Mouse (Mus musculus) T-helper 1 cell (primary cell): ENCODE data around the gene Tmem208.

Experiments
- in situ Hi-C: fragments of 300-600 bp; cut with MboI, MseI; formaldehyde crosslinking; loops from one replicate; pipeline ENCODE4 v1.15.1; 2025; ENCODE audit warnings: high pct_unique_total_duplicates

Gene Tmem208

GRCm38 (mm10) chr8:105353583-105354135 lies 27.5 kb downstream of the Tmem208 start:
- in situ Hi-C loops = no loop called here

- in situ Hi-C loops = no loop called here
Measured at GRCm38 (mm10) chr8:105354549-105354948, 28.4 kb downstream of the Tmem208 start.

- in situ Hi-C loops = no loop called here
Measured at GRCm38 (mm10) chr8:105355179-105356024, 29.2 kb downstream of the Tmem208 start.

- in situ Hi-C loops = no loop called here
Measured at GRCm38 (mm10) chr8:105356681-105357080, 30.5 kb downstream of the Tmem208 start.

DNA sequence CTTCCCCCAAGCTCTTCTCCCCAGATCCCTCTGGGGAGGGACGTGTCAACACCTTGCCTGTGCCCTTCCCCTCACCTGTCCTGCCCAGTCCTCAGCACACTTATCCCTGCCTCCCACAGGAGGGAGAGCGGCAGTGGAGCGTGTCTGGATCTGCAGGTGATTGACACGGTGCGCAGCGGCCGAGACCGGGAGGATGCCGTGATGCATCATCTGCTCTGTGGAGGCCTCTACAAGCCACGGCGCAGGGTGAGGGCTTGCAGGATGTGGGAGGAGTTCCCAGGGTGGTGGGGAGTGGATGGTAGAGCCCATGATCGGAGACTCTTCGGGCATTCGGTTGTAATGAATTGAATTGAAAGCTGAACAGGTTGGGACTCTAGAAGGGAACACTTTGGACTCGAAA lies 33.1 kb downstream of the Tmem208 start:
- in situ Hi-C loops = no loop called here

- in situ Hi-C loops = no loop called here
Measured at GRCm38 (mm10) chr8:105359646-105360045, 33.5 kb downstream of the Tmem208 start.

- in situ Hi-C loops = no loop called here
Measured at GRCm38 (mm10) chr8:105361751-105362702, 35.9 kb downstream of the Tmem208 start.

DNA sequence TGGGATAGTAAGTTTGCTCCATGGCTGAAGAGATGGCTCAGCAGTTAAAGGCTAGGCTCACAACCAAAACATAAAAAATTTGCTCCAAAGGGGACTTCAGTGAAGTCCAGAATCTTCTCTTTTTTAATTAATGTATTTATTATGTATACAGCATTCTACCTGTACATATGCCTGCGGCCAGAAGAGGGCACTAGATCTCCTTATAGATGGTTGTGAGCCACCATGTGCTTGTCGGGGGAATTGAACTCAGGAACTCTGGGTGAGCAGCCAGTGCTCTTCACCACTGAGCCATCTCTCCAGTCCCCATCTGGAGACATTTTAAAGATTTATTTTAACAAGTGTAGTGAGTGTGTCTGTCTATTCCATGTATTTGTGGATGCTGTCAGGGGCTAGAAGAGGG lies 41.0 kb downstream of the Tmem208 start:
- in situ Hi-C loops = no loop called here

DNA sequence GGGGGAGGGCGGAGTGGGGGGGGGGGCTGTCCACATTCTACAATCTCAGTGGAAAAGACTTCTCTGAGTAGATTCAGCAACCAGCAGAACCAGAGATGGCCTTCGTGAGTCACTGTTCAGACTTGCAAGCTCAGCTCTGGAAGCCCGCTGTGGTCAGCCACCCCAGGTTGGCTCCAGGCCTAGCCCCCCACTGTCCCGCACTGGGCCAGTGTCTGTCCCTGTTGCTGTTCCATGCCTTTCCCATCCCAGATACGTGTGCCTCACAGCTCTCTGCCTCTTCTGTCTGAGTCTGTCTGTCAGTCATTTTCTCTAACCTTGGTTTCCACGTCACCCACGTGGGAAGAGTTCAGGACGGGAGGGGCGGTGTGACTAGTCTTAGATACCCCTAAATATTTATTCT lies 46.3 kb downstream of the Tmem208 start:
- in situ Hi-C loops = no loop called here

DNA sequence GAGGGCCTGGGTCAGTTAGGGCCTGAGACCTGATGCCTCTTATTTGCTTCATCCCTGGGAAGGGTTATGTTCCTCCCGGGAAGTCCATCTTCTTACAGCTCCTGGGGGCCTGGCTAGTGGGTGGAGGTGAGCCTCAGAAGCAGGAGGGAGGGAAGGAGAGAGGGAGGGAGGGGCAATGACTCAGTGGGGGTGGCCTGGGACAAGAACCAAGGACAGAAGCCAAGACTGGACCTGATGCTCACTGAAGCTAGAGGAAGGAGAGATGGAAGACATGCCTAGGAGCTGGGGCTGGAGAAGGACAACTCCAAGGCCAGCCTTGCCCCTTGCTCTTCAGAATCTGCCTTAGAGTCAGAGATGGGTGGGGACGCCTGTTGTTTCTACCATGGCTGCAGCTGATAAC lies 46.9 kb downstream of the Tmem208 start, which contains the start of gene Plekhg4:
TSS of gene Plekhg4 (plus strand) at position 243 of the 400 bp plus-strand sequence.
- in situ Hi-C loops = no loop called here

DNA sequence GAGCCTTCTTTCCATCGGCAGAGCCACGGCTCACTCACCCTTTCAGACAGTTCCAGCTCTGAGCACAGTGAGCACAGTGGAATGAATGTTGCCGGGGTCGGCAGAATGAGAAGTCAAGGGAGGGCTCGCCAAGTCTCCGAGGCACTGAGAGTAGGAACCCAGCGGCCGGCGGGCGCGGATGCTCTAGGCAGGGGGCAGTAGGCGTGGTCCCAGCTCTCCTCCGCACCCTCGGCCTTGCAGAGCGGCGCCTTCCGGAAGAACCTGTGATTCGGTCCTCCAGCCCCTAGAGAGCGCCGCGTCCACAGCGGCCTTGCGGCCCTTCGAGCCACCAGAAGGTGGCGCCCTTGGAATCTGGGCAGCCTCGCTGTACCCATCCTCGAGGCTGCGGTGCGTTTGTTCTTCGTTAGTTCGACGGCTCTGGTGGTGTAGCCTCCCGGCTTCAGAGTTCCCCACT lies 48.4 kb downstream of the Tmem208 start:
- in situ Hi-C loops = no loop called here

DNA sequence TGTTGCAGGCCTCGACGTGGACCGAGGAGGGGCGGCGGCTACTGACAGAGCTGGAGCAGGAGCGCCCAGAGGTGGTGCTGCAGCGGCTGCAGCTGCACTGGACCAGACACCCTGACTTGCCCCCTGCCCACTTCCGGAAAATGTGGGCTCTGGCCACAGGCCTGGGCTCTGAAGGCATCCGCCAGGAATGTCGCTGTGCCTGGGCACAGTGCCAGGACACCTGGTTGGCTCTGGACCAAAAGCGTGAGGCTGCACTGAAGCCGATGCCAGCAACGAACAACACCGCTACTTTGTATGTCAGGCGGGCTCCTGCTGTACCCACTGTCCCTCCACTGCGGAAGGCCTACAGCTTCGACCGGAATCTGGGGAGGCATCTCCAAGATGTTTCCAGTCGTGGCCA lies 52.5 kb downstream of the Tmem208 start:
- in situ Hi-C loops = no loop called here

DNA sequence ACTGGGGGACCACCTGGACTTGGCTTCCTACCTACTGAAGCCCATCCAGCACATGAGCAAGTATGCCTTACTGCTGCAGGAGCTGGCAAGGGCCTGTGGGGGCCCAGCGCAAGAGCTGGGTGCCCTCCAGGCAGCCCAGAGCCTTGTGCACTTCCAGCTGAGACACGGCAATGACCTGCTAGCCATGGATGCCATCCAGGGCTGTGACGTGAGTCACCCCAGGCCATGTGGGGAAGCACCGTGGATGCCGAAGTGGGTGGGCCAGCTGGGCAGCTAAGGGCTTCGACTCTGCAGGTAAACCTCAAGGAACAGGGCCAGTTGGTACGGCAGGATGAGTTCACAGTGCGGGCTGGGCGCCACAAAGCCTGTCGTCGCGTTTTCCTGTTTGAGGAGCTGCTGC lies 54.2 kb downstream of the Tmem208 start:
- in situ Hi-C loops = no loop called here

- in situ Hi-C loops = no loop called here
Measured at GRCm38 (mm10) chr8:105384070-105384469, 57.9 kb downstream of the Tmem208 start.
